Mouse (Mus musculus) heart, embryonic 16.5 days (tissue): ENCODE results near the gene Igsf8. TPM values are rescaled to one million over a fixed set of nuclear protein-coding genes. Genes with fewer than 3 reads are reported as not detected.

Experiments
- ATAC-seq: fragments of 200-750 bp; cut with Nextera tagmentation; replicated peaks from 2 replicates; pipeline ENCODE4 v1.8.0; 2017; ENCODE audit warnings: moderate number of reproducible peaks; ENCODE audit not compliant: insufficient read depth, low FRiP score; ENCODE audit errors: extremely low read depth
- H3K27ac ChIP-seq: fragments of 300-500 bp; sonication (generic); 2 replicates; pipeline ENCODE4 v1.5.1; 2014; ENCODE audit warnings: mild to moderate bottlenecking, low read length, control low read depth, moderate library complexity
- H3K27me3 ChIP-seq: fragments of 300-500 bp; sonication (generic); 2 replicates; pipeline ENCODE4 v1.6.1; 2014; ENCODE audit warnings: low read length, mixed read lengths; ENCODE audit not compliant: control insufficient read depth, insufficient read depth
- H3K36me3 ChIP-seq: fragments of 300-500 bp; sonication (generic); 2 replicates; pipeline ENCODE4 v1.6.1; 2014; ENCODE audit not compliant: control insufficient read depth, insufficient read depth
- H3K4me1 ChIP-seq: fragments of 300-500 bp; sonication (generic); 2 replicates; pipeline ENCODE4 v1.6.1; 2014; ENCODE audit warnings: low read length, mixed read lengths; ENCODE audit not compliant: control insufficient read depth, insufficient read depth
- H3K4me2 ChIP-seq: fragments of 300-500 bp; sonication (generic); 2 replicates; pipeline ENCODE4 v1.6.1; 2014; ENCODE audit warnings: low read depth, mild to moderate bottlenecking, control low read depth, low read length
- H3K4me3 ChIP-seq: fragments of 300-500 bp; sonication (generic); 2 replicates; pipeline ENCODE4 v1.5.1; 2014; ENCODE audit warnings: mild to moderate bottlenecking, control low read depth, low read length
- H3K9ac ChIP-seq: fragments of 300-500 bp; sonication (generic); 2 replicates; pipeline ENCODE4 v1.6.1; 2014; ENCODE audit warnings: low read length, control low read depth
- H3K9me3 ChIP-seq: fragments of 300-500 bp; sonication (generic); replicated peaks from 2 replicates; pipeline ENCODE4 v1.6.1; 2016; ENCODE audit warnings: low read length; ENCODE audit not compliant: control insufficient read depth
- WGBS: fragments of 180-500 bp; shearing (Covaris S2); extraction: QIAGEN DNeasy Blood & Tissue Kit; methylation state at CpG from one replicate; pipeline ENCODE4 v1.1.7; 2014; 5-methylcytosine and 5-hydroxymethylcytosine counted together
- polyA plus RNA-seq: library from polyadenylated mRNA; unstranded; fragments of >200 nt; fragmentation: Nextera tagmentation; extraction: Ambion mirVana; gene quantifications from 2 replicates; pipeline ENCODE4 v1.2.1, GENCODE M21; 2015

Gene Igsf8
- polyA plus RNA-seq, 1 experiment from 2014 or later = 25.3 TPM

DNA sequence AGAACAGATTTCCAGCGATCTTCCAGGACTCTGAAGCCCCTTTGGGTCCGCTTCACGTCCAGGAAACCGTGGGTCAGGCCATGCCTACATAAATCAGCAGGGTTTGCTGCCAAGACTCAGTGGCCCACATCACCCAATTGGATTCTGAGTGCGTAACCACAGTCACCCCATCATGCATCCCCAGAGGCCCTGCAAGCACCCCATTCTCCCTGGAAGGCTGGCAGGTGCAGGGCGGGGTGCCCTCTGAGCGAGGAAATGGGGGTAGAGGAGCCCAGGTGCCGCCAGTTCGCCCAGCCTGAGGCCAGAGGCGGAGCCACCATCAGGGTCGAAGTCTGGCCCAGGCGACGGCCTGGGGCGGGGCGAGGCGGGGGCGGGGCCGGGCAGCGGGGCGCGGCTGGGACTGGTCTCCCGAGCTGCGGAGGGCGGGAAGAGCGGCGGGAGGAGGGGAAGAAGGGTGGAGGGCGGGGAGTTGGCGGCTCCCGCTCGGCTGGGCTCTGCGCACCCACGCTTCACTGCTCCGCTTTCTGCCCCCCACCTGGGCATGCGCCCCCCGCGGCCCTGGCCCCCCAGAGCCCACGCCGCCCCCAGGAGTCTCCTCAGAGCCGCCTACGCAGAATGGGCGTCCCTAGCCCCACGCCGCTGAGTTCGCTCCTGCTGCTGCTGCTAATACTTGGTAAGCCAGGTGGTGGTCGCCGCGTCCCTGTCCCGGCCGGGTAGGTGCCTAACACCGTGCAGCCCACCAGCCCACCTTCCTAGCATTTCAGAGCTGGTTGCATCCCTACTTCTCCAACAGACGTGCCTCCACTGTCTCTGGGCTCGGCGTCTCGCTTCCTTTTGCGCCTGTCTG, 50.7 kb downstream of the Igsf8 start:
- H3K27ac ChIP-seq = peak overlapping the region; percentile 93
- H3K9ac ChIP-seq = peak overlapping the region; percentile 89
- ATAC-seq = peak; percentile 85
- WGBS = under 1% methylated on average over 39 of the region's 55 CpGs
- no peaks in the 10 kb centered on the region for H3K9me3 ChIP-seq
- peak overlapping the region; percentile 99 for H3K4me2 ChIP-seq
- no peaks in the 10 kb centered on the region for H3K36me3 ChIP-seq
- peak overlapping the region; percentile 78 for H3K4me3 ChIP-seq
- peaks cover 23% of the 10 kb centered on the region for H3K4me1 ChIP-seq
- no peaks in the 10 kb centered on the region for H3K27me3 ChIP-seq

DNA sequence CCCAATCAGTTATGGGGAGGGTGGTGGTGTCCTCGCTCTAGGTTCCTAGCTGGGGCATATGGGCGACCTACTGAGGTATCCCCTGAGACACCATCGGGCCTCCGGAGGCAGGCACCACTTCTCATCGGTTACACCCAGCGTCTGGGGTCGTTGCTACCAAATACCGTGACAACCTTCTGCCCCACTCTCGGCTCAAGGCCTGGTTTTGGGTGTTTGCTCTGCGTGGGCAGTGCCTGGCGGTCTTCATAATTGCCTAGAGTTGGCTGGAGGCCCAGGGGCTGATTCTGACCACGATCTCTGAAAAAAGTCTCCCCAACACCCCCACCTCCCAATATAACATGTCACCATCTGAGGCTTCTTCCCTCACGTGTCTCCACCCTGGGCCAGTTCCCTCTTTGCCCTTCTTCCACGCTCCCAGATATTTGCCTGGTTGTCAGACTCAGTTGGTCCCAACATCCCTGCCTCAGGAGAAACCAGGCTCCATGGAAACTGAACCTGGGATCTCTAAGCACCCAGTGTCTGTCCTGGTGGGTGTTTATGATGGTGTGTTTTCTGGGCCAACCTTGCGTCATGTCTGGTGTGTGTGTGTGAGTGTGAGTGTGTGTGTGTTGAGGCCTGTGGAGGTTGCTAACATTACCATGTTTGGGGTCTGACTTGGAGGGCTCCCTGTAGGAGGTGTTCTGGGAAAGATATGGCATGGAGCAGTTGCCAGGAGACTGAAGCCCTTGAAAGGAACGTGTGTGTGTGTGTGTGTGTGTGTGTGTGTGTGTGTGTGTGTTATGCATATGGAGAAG, 51.5 kb downstream of the Igsf8 start:
- H3K4me3 ChIP-seq = peak overlapping the region; percentile 78
- H3K27ac ChIP-seq = no peak overlapping the region
- no peaks in the 10 kb centered on the region for H3K27me3 ChIP-seq
- peak; percentile 2; the same call in 1 of the 2 replicates for ATAC-seq
- WGBS = 22% methylated on average over 16 of the region's 16 CpGs
- H3K36me3 ChIP-seq = no peaks in the 10 kb centered on the region
- peaks cover 23% of the 10 kb centered on the region for H3K4me1 ChIP-seq
- H3K9me3 ChIP-seq = no peaks in the 10 kb centered on the region
- peak overlapping the region; percentile 99 for H3K4me2 ChIP-seq
- H3K9ac ChIP-seq = peak overlapping the region; percentile 89

- H3K9me3 ChIP-seq = no peaks in the 10 kb centered on the region
- H3K27me3 ChIP-seq = no peaks in the 10 kb centered on the region
- H3K9ac ChIP-seq = no peak overlapping the region
- H3K27ac ChIP-seq = no peak overlapping the region
- H3K36me3 ChIP-seq = no peaks in the 10 kb centered on the region
- 79% methylated on average over 10 of the region's 10 CpGs for WGBS
- ATAC-seq = no peak
- peaks cover 23% of the 10 kb centered on the region for H3K4me1 ChIP-seq
- H3K4me2 ChIP-seq = no peak overlapping the region
- H3K4me3 ChIP-seq = no peak overlapping the region
Measured at GRCm38 (mm10) chr1:172313613-172314411, 52.4 kb downstream of the Igsf8 start.

DNA sequence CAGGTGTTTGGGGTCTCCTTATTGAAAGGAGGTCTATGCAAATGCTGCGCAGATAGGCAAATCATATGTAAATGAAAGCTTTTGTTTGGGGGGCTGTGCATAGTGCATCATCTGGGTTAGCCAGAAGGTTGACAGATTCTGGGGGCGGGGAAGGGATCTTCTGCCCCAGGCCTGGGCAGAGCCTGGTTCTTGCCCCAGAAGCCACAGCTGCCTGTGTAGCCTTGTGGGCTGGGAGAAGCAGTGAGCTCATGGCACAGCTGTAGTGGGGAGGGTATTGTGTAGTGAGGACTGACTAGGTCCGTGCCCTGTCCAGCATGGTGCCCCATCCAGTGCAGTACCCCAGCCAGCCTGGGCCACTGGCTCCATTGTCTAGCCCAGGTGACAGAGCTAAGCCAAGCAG, 53.5 kb downstream of the Igsf8 start:
- H3K9me3 ChIP-seq = no peaks in the 10 kb centered on the region
- no peak overlapping the region for H3K9ac ChIP-seq
- no peaks in the 10 kb centered on the region for H3K27me3 ChIP-seq
- 82% methylated on average over 3 of the region's 3 CpGs for WGBS
- H3K27ac ChIP-seq = no peak overlapping the region
- no peaks in the 10 kb centered on the region for H3K36me3 ChIP-seq
- no peak for ATAC-seq
- peaks cover 19% of the 10 kb centered on the region for H3K4me1 ChIP-seq
- no peak overlapping the region for H3K4me3 ChIP-seq
- H3K4me2 ChIP-seq = no peak overlapping the region

DNA sequence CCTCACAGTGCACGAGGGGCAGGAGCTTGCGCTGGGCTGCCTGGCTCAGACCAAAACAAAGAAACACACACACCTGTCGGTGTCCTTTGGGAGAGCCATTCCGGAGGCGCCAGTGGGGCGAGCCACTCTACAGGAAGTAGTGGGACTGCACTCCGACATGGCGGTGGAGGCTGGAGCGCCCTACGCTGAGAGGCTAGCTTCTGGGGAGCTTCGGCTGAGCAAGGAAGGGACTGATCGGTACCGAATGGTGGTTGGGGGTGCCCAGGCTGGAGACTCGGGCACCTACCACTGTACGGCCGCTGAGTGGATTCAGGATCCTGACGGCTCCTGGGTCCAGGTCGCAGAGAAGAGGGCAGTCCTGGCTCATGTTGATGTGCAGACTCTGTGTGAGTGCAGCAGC, 56.0 kb downstream of the Igsf8 start:
- Histone ChIP-seq H3K4me1 (peaks cover 6% of the 10 kb centered on the region; the same call in 1 of the 2 replicates), H3K9ac (no peak overlapping the region), H3K27me3 (peaks cover 2% of the 10 kb centered on the region; the same call in 1 of the 2 replicates), H3K27ac (no peak overlapping the region), H3K4me2 (no peak overlapping the region), H3K36me3 (no peaks in the 10 kb centered on the region), H3K9me3 (no peaks in the 10 kb centered on the region), H3K4me3 (no peak overlapping the region)
- ATAC-seq = no peak
- 66% methylated on average over 18 of the region's 18 CpGs for WGBS

DNA sequence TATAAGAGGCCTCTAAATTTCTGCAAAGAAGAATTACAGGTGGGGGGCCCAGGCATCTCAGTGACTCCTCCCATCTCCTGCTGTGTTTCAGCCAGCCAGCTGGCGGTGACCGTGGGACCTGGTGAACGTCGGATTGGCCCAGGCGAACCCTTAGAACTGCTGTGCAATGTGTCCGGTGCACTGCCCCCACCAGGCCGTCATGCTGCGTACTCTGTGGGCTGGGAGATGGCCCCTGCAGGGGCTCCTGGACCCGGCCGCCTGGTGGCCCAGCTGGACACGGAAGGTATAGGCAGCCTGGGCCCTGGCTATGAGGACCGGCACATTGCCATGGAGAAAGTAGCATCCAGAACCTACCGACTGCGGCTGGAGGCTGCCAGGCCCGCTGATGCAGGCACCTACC, 56.5 kb downstream of the Igsf8 start:
- WGBS = 70% methylated on average over 15 of the region's 15 CpGs
- Histone ChIP-seq H3K4me2 (no peak overlapping the region), H3K27ac (no peak overlapping the region), H3K27me3 (peaks cover 5% of the 10 kb centered on the region; the same call in 1 of the 2 replicates), H3K36me3 (no peaks in the 10 kb centered on the region), H3K9me3 (no peaks in the 10 kb centered on the region), H3K4me1 (peaks cover 3% of the 10 kb centered on the region; the same call in 1 of the 2 replicates), H3K9ac (no peak overlapping the region), H3K4me3 (no peak overlapping the region)
- no peak for ATAC-seq

- peaks cover 5% of the 10 kb centered on the region; the same call in 1 of the 2 replicates for H3K27me3 ChIP-seq
Measured at GRCm38 (mm10) chr1:172318424-172319035, 57.1 kb downstream of the Igsf8 start.

GRCm38 (mm10) chr1:172319346-172319745, 57.9 kb downstream of the Igsf8 start:
- Histone ChIP-seq H3K9me3 (no peaks in the 10 kb centered on the region), H3K4me1 (no peaks in the 10 kb centered on the region), H3K36me3 (no peaks in the 10 kb centered on the region), H3K4me2 (no peak overlapping the region), H3K9ac (no peak overlapping the region), H3K27ac (no peak overlapping the region), H3K27me3 (peaks cover 5% of the 10 kb centered on the region; the same call in 1 of the 2 replicates), H3K4me3 (no peak overlapping the region)
- ATAC-seq = no peak
- WGBS = 85% methylated on average over 7 of the region's 7 CpGs

More at GRCm38 (mm10) chr1:172318424-172319035, 57.1 kb downstream of the Igsf8 start:
- H3K4me1 ChIP-seq = no peaks in the 10 kb centered on the region
- no peak for ATAC-seq
- no peak overlapping the region for H3K27ac ChIP-seq
- 81% methylated on average over 19 of the region's 19 CpGs for WGBS
- no peak overlapping the region for H3K9ac ChIP-seq
- no peaks in the 10 kb centered on the region for H3K36me3 ChIP-seq
- H3K9me3 ChIP-seq = no peaks in the 10 kb centered on the region
- no peak overlapping the region for H3K4me2 ChIP-seq
- H3K4me3 ChIP-seq = no peak overlapping the region
